Mouse (Mus musculus): ENCODE measurements around the gene Fam155a. TPM values are rescaled to one million over a fixed set of nuclear protein-coding genes. Genes with fewer than 3 reads are reported as not detected.

The Fam155a gene
- total and polyA plus RNA-seq, 2 experiments from 2014 or later = 0.04 to 1.4 TPM

- H3K9ac ChIP-seq (replicated peaks; ENCODE audit: low read depth, low read length) = no peak overlapping the region
- H3K9me3 ChIP-seq (replicated peaks; ENCODE audit: control insufficient read depth, low read length) = no peaks in the 10 kb centered on the region
- DNase-seq (ENCODE audit: low spot score) (no peak), ATAC-seq (ENCODE audit: insufficient read depth, low read depth) (no peak)
- no peak overlapping the region for H3K4me2 ChIP-seq (ENCODE audit: low read depth, low read length)
- no peak overlapping the region for H3K4me3 ChIP-seq (ENCODE audit: low read depth, low read length)
- 76% methylated on average over 5 of the region's 5 CpGs for WGBS
- TF ChIP-seq CTCF (IDR thresholded peaks at IDR 0.05; ENCODE audit: low read depth) (no peak), EP300 (IDR thresholded peaks at IDR 0.05; ENCODE audit: low read depth) (no peak)
- H3K27ac ChIP-seq (ENCODE audit: low read depth) = no peak overlapping the region
- H3K27me3 ChIP-seq (ENCODE audit: control insufficient read depth, insufficient read depth, low read length) = no peaks in the 10 kb centered on the region
- H3K4me1 ChIP-seq (ENCODE audit: control insufficient read depth, insufficient read depth) = no peaks in the 10 kb centered on the region
- no peaks in the 10 kb centered on the region for H3K36me3 ChIP-seq (replicated peaks; ENCODE audit: control insufficient read depth, insufficient read depth, low read length)
Observed at GRCm38 (mm10) chr8:9171848-9172247, 599.1 kb downstream of the Fam155a start.

GRCm38 (mm10) chr8:9167995-9168394 is 603.0 kb downstream of the Fam155a start:
- H3K4me3 ChIP-seq (ENCODE audit: low read depth, low read length) = no peak overlapping the region
- no peak overlapping the region for H3K27ac ChIP-seq (ENCODE audit: low read depth)
- no peak overlapping the region for H3K9ac ChIP-seq (replicated peaks; ENCODE audit: low read depth, low read length)
- H3K36me3 ChIP-seq (replicated peaks; ENCODE audit: control insufficient read depth, insufficient read depth, low read length) = no peaks in the 10 kb centered on the region
- 74% methylated on average over 10 of the region's 10 CpGs for WGBS
- H3K4me2 ChIP-seq (ENCODE audit: low read depth, low read length) = no peak overlapping the region
- H3K27me3 ChIP-seq (ENCODE audit: control insufficient read depth, insufficient read depth, low read length) = no peaks in the 10 kb centered on the region
- no peaks in the 10 kb centered on the region for H3K4me1 ChIP-seq (ENCODE audit: control insufficient read depth, insufficient read depth)
- TF ChIP-seq CTCF (IDR thresholded peaks at IDR 0.05; ENCODE audit: low read depth) = no peak
- TF ChIP-seq EP300 (IDR thresholded peaks at IDR 0.05; ENCODE audit: low read depth) = no peak
- ATAC-seq (ENCODE audit: insufficient read depth, low read depth) (no peak), DNase-seq (ENCODE audit: low spot score) (no peak)
- no peaks in the 10 kb centered on the region for H3K9me3 ChIP-seq (replicated peaks; ENCODE audit: control insufficient read depth, low read length)

- no peak for ATAC-seq (ENCODE audit: insufficient read depth, low read depth)
- no peaks in the 10 kb centered on the region for H3K9me3 ChIP-seq (replicated peaks; ENCODE audit: control insufficient read depth, low read length)
- H3K4me1 ChIP-seq (ENCODE audit: control insufficient read depth, insufficient read depth) = no peaks in the 10 kb centered on the region
- H3K27me3 ChIP-seq (ENCODE audit: control insufficient read depth, insufficient read depth, low read length) = no peaks in the 10 kb centered on the region
- no peaks in the 10 kb centered on the region for H3K36me3 ChIP-seq (replicated peaks; ENCODE audit: control insufficient read depth, insufficient read depth, low read length)
- WGBS = 80% methylated on average over 4 of the region's 4 CpGs
- no peak for DNase-seq (ENCODE audit: low spot score)
- no peak overlapping the region for H3K27ac ChIP-seq (ENCODE audit: low read depth)
- H3K9ac ChIP-seq (replicated peaks; ENCODE audit: low read depth, low read length) = no peak overlapping the region
- no peak for TF ChIP-seq CTCF (IDR thresholded peaks at IDR 0.05; ENCODE audit: low read depth)
- no peak for TF ChIP-seq EP300 (IDR thresholded peaks at IDR 0.05; ENCODE audit: low read depth)
- no peak overlapping the region for H3K4me3 ChIP-seq (ENCODE audit: low read depth, low read length)
- no peak overlapping the region for H3K4me2 ChIP-seq (ENCODE audit: low read depth, low read length)
Observed at GRCm38 (mm10) chr8:9161606-9162005, 609.4 kb downstream of the Fam155a start.

GRCm38 (mm10) chr8:9159322-9159721 is 611.6 kb downstream of the Fam155a start:
- ATAC-seq (ENCODE audit: insufficient read depth, low read depth) = no peak
- no peak overlapping the region for H3K4me3 ChIP-seq (ENCODE audit: low read depth, low read length)
- H3K9ac ChIP-seq (replicated peaks; ENCODE audit: low read depth, low read length) = no peak overlapping the region
- 79% methylated on average over 7 of the region's 7 CpGs for WGBS
- DNase-seq (ENCODE audit: low spot score) = no peak
- H3K4me2 ChIP-seq (ENCODE audit: low read depth, low read length) = no peak overlapping the region
- no peaks in the 10 kb centered on the region for H3K9me3 ChIP-seq (replicated peaks; ENCODE audit: control insufficient read depth, low read length)
- no peaks in the 10 kb centered on the region for H3K4me1 ChIP-seq (ENCODE audit: control insufficient read depth, insufficient read depth)
- no peaks in the 10 kb centered on the region for H3K27me3 ChIP-seq (ENCODE audit: control insufficient read depth, insufficient read depth, low read length)
- TF ChIP-seq EP300 (IDR thresholded peaks at IDR 0.05; ENCODE audit: low read depth) (no peak), CTCF (IDR thresholded peaks at IDR 0.05; ENCODE audit: low read depth) (no peak)
- no peak overlapping the region for H3K27ac ChIP-seq (ENCODE audit: low read depth)
- H3K36me3 ChIP-seq (replicated peaks; ENCODE audit: control insufficient read depth, insufficient read depth, low read length) = no peaks in the 10 kb centered on the region

GRCm38 (mm10) chr8:9158652-9159051 is 612.3 kb downstream of the Fam155a start:
- ATAC-seq (ENCODE audit: insufficient read depth, low read depth) (no peak), DNase-seq (ENCODE audit: low spot score) (no peak)
- no peaks in the 10 kb centered on the region for H3K36me3 ChIP-seq (replicated peaks; ENCODE audit: control insufficient read depth, insufficient read depth, low read length)
- H3K4me3 ChIP-seq (ENCODE audit: low read depth, low read length) = no peak overlapping the region
- no peaks in the 10 kb centered on the region for H3K4me1 ChIP-seq (ENCODE audit: control insufficient read depth, insufficient read depth)
- H3K27ac ChIP-seq (ENCODE audit: low read depth) = no peak overlapping the region
- no peaks in the 10 kb centered on the region for H3K27me3 ChIP-seq (ENCODE audit: control insufficient read depth, insufficient read depth, low read length)
- no peaks in the 10 kb centered on the region for H3K9me3 ChIP-seq (replicated peaks; ENCODE audit: control insufficient read depth, low read length)
- H3K4me2 ChIP-seq (ENCODE audit: low read depth, low read length) = no peak overlapping the region
- H3K9ac ChIP-seq (replicated peaks; ENCODE audit: low read depth, low read length) = no peak overlapping the region
- WGBS = 58% methylated on average over 13 of the region's 13 CpGs
- no peak for TF ChIP-seq EP300 (IDR thresholded peaks at IDR 0.05; ENCODE audit: low read depth)
- TF ChIP-seq CTCF (IDR thresholded peaks at IDR 0.05; ENCODE audit: low read depth) = no peak

- peaks cover 4% of the 10 kb centered on the region; the same call in 1 of the 2 replicates for H3K4me1 ChIP-seq (ENCODE audit: control insufficient read depth, insufficient read depth)
- H3K4me2 ChIP-seq (ENCODE audit: low read depth, low read length) = no peak overlapping the region
- H3K9ac ChIP-seq (replicated peaks; ENCODE audit: low read depth, low read length) = no peak overlapping the region
- H3K27me3 ChIP-seq (ENCODE audit: control insufficient read depth, insufficient read depth, low read length) = no peaks in the 10 kb centered on the region
- WGBS = 17% methylated on average over 23 of the region's 23 CpGs
- no peaks in the 10 kb centered on the region for H3K9me3 ChIP-seq (replicated peaks; ENCODE audit: control insufficient read depth, low read length)
- no peak for DNase-seq (ENCODE audit: low spot score)
- ATAC-seq (ENCODE audit: insufficient read depth, low read depth) = no peak
- no peak overlapping the region for H3K4me3 ChIP-seq (ENCODE audit: low read depth, low read length)
- H3K27ac ChIP-seq (ENCODE audit: low read depth) = no peak overlapping the region
- H3K36me3 ChIP-seq (replicated peaks; ENCODE audit: control insufficient read depth, insufficient read depth, low read length) = no peaks in the 10 kb centered on the region
- no peak for TF ChIP-seq EP300 (IDR thresholded peaks at IDR 0.05; ENCODE audit: low read depth)
- no peak for TF ChIP-seq CTCF (IDR thresholded peaks at IDR 0.05; ENCODE audit: low read depth)
Observed at GRCm38 (mm10) chr8:9157141-9157781, 613.7 kb downstream of the Fam155a start.

Small RNA genes within 50 kb of the gene (microRNA-seq; reads per million reads assigned to microRNA genes)
- not detected for gene Gm47312

Other genes with a start within 250 kb of the Fam155a start
- not detected in 2 replicates for gene Gm10217, start 93.1 kb upstream of the Fam155a start, total RNA-seq (2014; rRNA removed; ENCODE audit: low replicate concordance)
- not detected in 2 replicates for gene Gm10217, start 93.1 kb upstream of the Fam155a start, polyA plus RNA-seq (2015; fragmentation: Nextera tagmentation; extraction: Ambion mirVana)
- 0.11 and 1.9 TPM in 2 replicates for gene Lig4, start 206.5 kb upstream of the Fam155a start, total RNA-seq (2014; rRNA removed; ENCODE audit: low replicate concordance)
- 3.4 and 3.8 TPM in 2 replicates for gene Lig4, start 206.5 kb upstream of the Fam155a start, polyA plus RNA-seq (2015; fragmentation: Nextera tagmentation; extraction: Ambion mirVana)
- gene Abhd13, start 206.5 kb upstream of the Fam155a start, total RNA-seq (2014; rRNA removed; ENCODE audit: low replicate concordance) = 15.2 and 19.9 TPM in 2 replicates
- 10.3 and 11.5 TPM in 2 replicates for gene Abhd13, start 206.5 kb upstream of the Fam155a start, polyA plus RNA-seq (2015; fragmentation: Nextera tagmentation; extraction: Ambion mirVana)
- 6.2 TPM in 1 of 2 replicates, not detected in the other for gene Tnfsf13b, start 235.3 kb upstream of the Fam155a start, total RNA-seq (2014; rRNA removed; ENCODE audit: low replicate concordance)
- 0.36 and 0.47 TPM in 2 replicates for gene Tnfsf13b, start 235.3 kb upstream of the Fam155a start, polyA plus RNA-seq (2015; fragmentation: Nextera tagmentation; extraction: Ambion mirVana)

Data from heart, postnatal 0 days (tissue).